Mouse (Mus musculus): ENCODE data around the gene Adipor2. TPM values are rescaled to one million over a fixed set of nuclear protein-coding genes. Genes with fewer than 3 reads are reported as not detected.
"Not testable (repeated sequence)": the region's sequence is repeated elsewhere in the genome, so short reads cannot be mapped to it uniquely, and the experiment has no call there.

Gene Adipor2
- total RNA-seq, 2 experiments from 2014 or later, result 200 to 209 TPM

GRCm38 (mm10) chr6:119390728-119391127 lies 26.8 kb downstream of the Adipor2 start:
- no peak for DNase-seq

- DNase-seq, result no peak
These were observed 28.4 kb downstream of the Adipor2 start for GRCm38 (mm10) chr6:119389089-119389488.

- peak; percentile 96 to 97 for DNase-seq
These were observed 28.9 kb downstream of the Adipor2 start for GRCm38 (mm10) chr6:119388650-119389012.

GRCm38 (mm10) chr6:119387801-119388649 lies 29.5 kb downstream of the Adipor2 start:
- peak; percentile 41 to 55 for DNase-seq

- DNase-seq, result no peak
These were observed 30.7 kb downstream of the Adipor2 start for GRCm38 (mm10) chr6:119386821-119387220.

GRCm38 (mm10) chr6:119386421-119386820 lies 31.1 kb downstream of the Adipor2 start:
- no peak for DNase-seq

- no peak for DNase-seq
These were observed 31.8 kb downstream of the Adipor2 start for GRCm38 (mm10) chr6:119385668-119386067.

GRCm38 (mm10) chr6:119378631-119379030 lies 38.9 kb downstream of the Adipor2 start:
- no peak for DNase-seq

GRCm38 (mm10) chr6:119377613-119378012 lies 39.9 kb downstream of the Adipor2 start:
- DNase-seq, result no peak

GRCm38 (mm10) chr6:119375035-119375434 lies 42.5 kb downstream of the Adipor2 start:
- DNase-seq, result no peak

- no peak for DNase-seq
These were observed 44.4 kb downstream of the Adipor2 start for GRCm38 (mm10) chr6:119373000-119373705.

GRCm38 (mm10) chr6:119372237-119372636 lies 45.3 kb downstream of the Adipor2 start:
- no peak for DNase-seq

- no peak for DNase-seq
These were observed 45.9 kb downstream of the Adipor2 start for GRCm38 (mm10) chr6:119371624-119372023.

GRCm38 (mm10) chr6:119367382-119367781 lies 50.1 kb downstream of the Adipor2 start:
- DNase-seq, result no peak

GRCm38 (mm10) chr6:119366800-119367199 lies 50.7 kb downstream of the Adipor2 start:
- DNase-seq, result not testable (repeated sequence)

- DNase-seq, result no peak
These were observed 53.9 kb downstream of the Adipor2 start for GRCm38 (mm10) chr6:119363593-119363992.

GRCm38 (mm10) chr6:119360925-119361702 lies 56.4 kb downstream of the Adipor2 start:
- no peak for DNase-seq

- not testable (repeated sequence) for DNase-seq
These were observed 57.3 kb downstream of the Adipor2 start for GRCm38 (mm10) chr6:119360250-119360649.

GRCm38 (mm10) chr6:119358020-119358571 lies 59.4 kb downstream of the Adipor2 start:
- no peak for DNase-seq

GRCm38 (mm10) chr6:119352501-119352900 lies 65.0 kb downstream of the Adipor2 start:
- no peak for DNase-seq

GRCm38 (mm10) chr6:119351656-119352055 lies 65.8 kb downstream of the Adipor2 start:
- DNase-seq, result no peak

GRCm38 (mm10) chr6:119350703-119351198 lies 66.8 kb downstream of the Adipor2 start:
- DNase-seq, result no peak
